Mouse (Mus musculus) cerebellum, adult 2 months (tissue): Measurements from ENCODE around the gene Fyb2.
"Not testable (repeated sequence)": the region's sequence is repeated elsewhere in the genome, so short reads cannot be mapped to it uniquely, and the experiment has no call there.

Source experiments
- CTCF ChIP-seq: fragments of 200-500 bp; IDR thresholded peaks from 2 replicates; pipeline ENCODE4 v1.5.1; 2011; ENCODE audit warnings: low read depth, mild to moderate bottlenecking, control low read depth, low read length, moderate library complexity, borderline replicate concordance; ENCODE audit not compliant: insufficient read depth
- POLR2A ChIP-seq: fragments of 200-500 bp; IDR thresholded peaks from 2 replicates; pipeline ENCODE4 v1.6.1; 2011; ENCODE audit warnings: low read length, control low read depth, borderline replicate concordance; ENCODE audit not compliant: insufficient read depth

DNA sequence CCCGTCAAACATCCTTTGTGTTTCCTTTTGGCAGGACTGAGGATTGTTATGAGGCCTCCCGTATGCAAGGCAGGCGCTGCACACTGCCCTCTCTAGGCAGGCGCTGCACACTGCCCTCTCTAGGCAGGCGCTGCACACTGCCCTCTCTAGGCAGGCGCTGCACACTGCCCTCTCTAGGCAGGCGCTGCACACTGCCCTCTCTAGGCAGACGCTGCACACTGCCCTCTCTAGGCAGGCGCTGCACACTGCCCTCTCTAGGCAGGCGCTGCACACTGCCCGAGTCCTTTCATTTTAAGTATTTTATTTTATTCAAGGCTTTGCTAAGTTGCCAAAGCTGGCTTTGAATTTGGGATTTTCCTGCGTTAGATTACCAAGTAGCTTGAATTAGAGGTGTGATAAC is 91.4 kb downstream of the Fyb2 start:
- TF ChIP-seq POLR2A, CTCF: not testable (repeated sequence)
